Mouse (Mus musculus) monocyte, adult 5-6 weeks (primary cell): ENCODE data around the gene Ppp2r2c. TPM values are rescaled to one million over a fixed set of nuclear protein-coding genes. Genes with fewer than 3 reads are reported as not detected.
"Not testable (repeated sequence)": the region's sequence is repeated elsewhere in the genome, so short reads cannot be mapped to it uniquely, and the experiment has no call there.

Source experiments
- ATAC-seq: fragments of 153-309, 156-312 bp; replicated peaks from 2 replicates; pipeline ENCODE4 v1.8.0; 2017; ENCODE audit warnings: mild to moderate bottlenecking; ENCODE audit not compliant: low TSS enrichment, insufficient number of reproducible peaks, severe bottlenecking, poor library complexity, low FRiP score
- total RNA-seq: library from RNA; stranded (forward); fragments of 200-1000, 200-491, 200-594 nt; gene quantifications from 3 replicates; pipeline ENCODE4 v1.2.3, GENCODE M21; 2017

Ppp2r2c gene
- total RNA-seq, 1 experiment from 2014 or later = not detected

- ATAC-seq = no peak
Measured at GRCm38 (mm10) chr5:36915256-36915655, 46.9 kb downstream of the Ppp2r2c start.

GRCm38 (mm10) chr5:36916581-36916980, 48.3 kb downstream of the Ppp2r2c start:
- no peak for ATAC-seq

GRCm38 (mm10) chr5:36917245-36917644, 48.9 kb downstream of the Ppp2r2c start:
- no peak for ATAC-seq

DNA sequence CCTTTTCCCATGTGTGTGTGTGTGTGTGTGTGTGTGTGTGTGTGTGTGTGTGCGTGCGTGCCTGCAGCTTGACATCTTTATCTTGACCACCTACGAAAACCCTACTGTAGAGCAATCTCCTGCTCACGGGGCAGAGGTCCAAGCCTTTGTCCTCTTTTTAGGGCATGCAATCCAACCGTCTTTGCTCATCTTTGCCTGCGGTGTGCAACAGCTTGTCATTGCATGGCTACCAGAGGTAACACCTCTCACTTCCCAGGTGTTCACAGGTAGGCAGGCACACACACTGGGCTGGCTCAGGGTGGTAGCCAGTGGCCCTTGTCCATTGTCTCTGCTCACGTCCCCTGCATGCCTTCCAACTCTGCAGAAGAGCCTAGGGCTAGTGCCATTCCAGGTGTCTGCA, 49.7 kb downstream of the Ppp2r2c start:
- ATAC-seq = no peak

- no peak for ATAC-seq
Measured at GRCm38 (mm10) chr5:36920072-36920471, 51.8 kb downstream of the Ppp2r2c start.

GRCm38 (mm10) chr5:36921871-36922270, 53.6 kb downstream of the Ppp2r2c start:
- no peak for ATAC-seq

DNA sequence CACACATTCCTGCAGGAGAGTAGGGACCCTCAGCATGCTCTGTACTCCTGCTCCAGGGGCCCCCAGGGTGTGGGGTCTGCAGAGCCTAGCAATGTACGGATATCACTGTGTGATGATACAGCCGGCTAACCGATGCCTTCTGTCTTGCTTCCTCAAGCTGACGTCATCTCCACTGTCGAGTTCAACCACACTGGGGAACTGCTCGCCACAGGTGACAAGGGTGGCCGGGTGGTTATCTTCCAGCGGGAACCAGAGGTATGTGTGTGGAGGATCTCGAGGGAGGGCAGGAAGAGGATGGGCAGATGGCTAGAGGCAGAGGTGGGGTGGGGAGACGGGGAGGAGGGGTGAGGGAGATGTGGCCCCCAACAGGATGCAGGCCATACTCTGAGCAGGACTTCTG, 54.5 kb downstream of the Ppp2r2c start:
- ATAC-seq = no peak

- no peak for ATAC-seq
Measured at GRCm38 (mm10) chr5:36923826-36924700, 55.8 kb downstream of the Ppp2r2c start.

GRCm38 (mm10) chr5:36928701-36929100, 60.4 kb downstream of the Ppp2r2c start:
- ATAC-seq = no peak

GRCm38 (mm10) chr5:36929376-36929775, 61.1 kb downstream of the Ppp2r2c start:
- no peak for ATAC-seq

- no peak for ATAC-seq
Measured at GRCm38 (mm10) chr5:36933383-36933782, 65.1 kb downstream of the Ppp2r2c start.

GRCm38 (mm10) chr5:36935486-36936473, 67.5 kb downstream of the Ppp2r2c start:
- no peak for ATAC-seq

DNA sequence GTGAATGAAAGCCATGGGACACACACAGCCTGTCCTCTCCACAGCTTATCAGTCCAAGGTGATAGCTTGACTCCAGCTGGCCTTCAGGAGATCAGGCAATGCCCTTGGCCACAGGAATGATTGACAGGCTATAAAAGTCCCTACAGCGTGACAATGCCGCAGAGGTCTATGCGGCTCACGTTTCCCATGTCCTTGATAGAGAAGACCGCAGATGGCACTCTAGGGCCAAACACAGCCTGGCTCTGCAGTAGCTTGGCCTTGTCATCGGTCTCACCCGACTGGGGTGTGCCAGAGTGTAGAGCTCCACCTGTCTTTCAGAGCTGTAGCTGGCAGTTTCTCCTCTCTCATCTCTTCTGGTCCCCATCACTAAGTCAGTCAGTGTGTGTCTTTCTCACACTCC, 68.2 kb downstream of the Ppp2r2c start:
- no peak for ATAC-seq

DNA sequence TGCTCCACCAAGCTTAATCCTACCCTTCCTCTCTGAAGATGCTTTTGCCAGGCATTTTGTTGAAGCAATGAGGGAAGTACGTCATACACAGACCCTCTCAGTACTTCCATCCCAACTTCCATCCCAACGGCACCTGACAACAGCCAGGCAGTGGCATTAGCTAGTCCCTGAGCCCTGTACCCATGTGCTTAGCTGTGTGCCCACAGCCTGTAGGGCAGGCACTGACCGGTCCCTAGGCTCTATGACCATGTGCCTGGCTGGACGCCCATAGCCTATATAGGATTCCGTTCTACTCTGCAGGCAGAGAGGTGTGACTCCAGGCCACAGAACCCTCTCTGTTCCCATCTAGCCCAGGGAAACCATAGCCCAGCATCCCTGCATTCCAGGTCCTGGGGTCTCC, 69.7 kb downstream of the Ppp2r2c start:
- ATAC-seq = no peak

- ATAC-seq = not testable (repeated sequence)
Measured at GRCm38 (mm10) chr5:36938991-36939390, 70.7 kb downstream of the Ppp2r2c start.

DNA sequence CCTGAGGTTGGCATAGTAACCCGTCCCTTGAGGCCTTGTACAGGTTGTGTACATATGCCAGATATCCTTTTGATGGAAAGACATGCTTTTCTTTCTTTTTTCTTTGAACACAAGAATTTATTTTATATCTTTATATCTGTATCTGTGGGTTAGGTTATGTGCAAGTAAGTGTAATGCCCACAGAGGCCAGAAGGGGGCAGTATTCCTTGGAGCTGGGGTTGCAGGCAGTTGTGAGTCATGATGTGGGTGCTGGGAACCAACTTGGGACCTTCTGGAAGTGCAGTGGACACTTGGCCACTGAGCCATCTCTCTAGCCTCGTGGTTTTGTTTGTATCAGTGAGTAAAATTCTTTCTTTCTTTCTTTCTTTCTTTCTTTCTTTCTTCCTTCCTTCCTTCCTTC, 74.1 kb downstream of the Ppp2r2c start:
- ATAC-seq = no peak

- no peak for ATAC-seq
Measured at GRCm38 (mm10) chr5:36944552-36944951, 76.2 kb downstream of the Ppp2r2c start.

DNA sequence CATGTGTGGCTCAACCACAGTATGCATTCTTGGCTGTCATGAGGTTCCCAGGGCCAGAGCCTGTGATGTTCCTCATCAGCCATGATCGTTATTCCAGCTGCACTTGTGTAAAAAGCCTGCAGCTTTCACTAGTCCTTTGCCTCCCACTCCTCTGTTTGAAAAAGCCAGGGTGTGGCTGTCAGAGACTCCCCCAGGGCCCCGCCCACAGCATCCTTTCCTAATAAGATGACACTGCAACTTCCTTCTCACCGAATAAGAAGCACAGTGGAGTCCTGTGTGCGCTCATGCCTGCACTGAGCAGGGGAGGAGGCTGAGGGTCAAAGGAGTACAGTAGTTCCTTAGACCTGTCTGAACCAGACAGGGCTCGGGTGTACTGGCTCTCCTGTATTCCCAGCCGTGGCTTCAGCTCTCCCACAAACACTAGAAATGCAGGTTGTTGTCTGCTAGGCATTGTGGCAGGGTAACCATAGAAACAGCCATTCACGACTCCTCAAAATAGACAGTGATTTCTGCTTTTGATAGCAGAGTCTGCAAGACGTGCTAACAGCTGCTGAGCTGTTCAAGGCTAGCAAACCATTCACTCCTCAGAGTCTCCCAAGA, 76.9 kb downstream of the Ppp2r2c start:
- no peak for ATAC-seq

GRCm38 (mm10) chr5:36945713-36946112, 77.4 kb downstream of the Ppp2r2c start:
- ATAC-seq = no peak
